10 mouse cellular contexts compared by ENCODE assay signal in genomic region chr10:87446829-87447753, GRCm38 (mm10). TPM values are rescaled to one million over a fixed set of nuclear protein-coding genes. Genes with fewer than 3 reads are reported as not detected.
DNase-seq lines count a peak whose midpoint lies in the region; ATAC-seq and TF ChIP-seq lines count a peak whose summit lies in the region.
"Had no signal": no experiment of that assay in that cellular context is flagged by ENCODE, and none has a peak within 500 bp of the region (broad histone marks: within the 10 kb centered on the region; RNA-seq: fewer than 3 reads in every experiment).

No protein-coding gene starts in this region.

- H3K27me3 ChIP-seq in cerebellum, adult 2 months (ENCODE audit: control insufficient read depth, insufficient read depth, low read length): no peaks in the 10 kb centered on the region; the same call in 1 of the 2 replicates
- no peaks in the 10 kb centered on the region for H3K27me3 ChIP-seq in lung, embryonic 16.5 days (ENCODE audit: control insufficient read depth, insufficient read depth, low read depth, low read length)
- no peaks in the 10 kb centered on the region for H3K27me3 ChIP-seq in hindbrain, postnatal 0 days (ENCODE audit: insufficient read depth, low read length)
- no peaks in the 10 kb centered on the region for H3K27me3 ChIP-seq in neural tube, embryonic 15.5 days (replicated peaks)
- H3K27me3 ChIP-seq: megakaryocyte, embryonic 14.5 days had no signal

- no peak for ATAC-seq in lung, embryonic 16.5 days (ENCODE audit: low read depth)
- peak; percentile 11; the same call in 1 of the 2 replicates for ATAC-seq in hindbrain, postnatal 0 days
- ATAC-seq in neural tube, embryonic 15.5 days (ENCODE audit: low FRiP score): peak; percentile 31; the same call in 1 of the 2 replicates
- ATAC-seq: activated CD4-positive, CD25-positive, alpha-beta regulatory T cell, adult 4 months had no signal

- 15% methylated on average over 13 of the region's 13 CpGs for WGBS in cerebellum, adult 2 months
- WGBS in lung, embryonic 16.5 days: 27% methylated on average over 13 of the region's 13 CpGs
- WGBS in hindbrain, postnatal 0 days: 14% methylated on average over 13 of the region's 13 CpGs
- WGBS in neural tube, embryonic 15.5 days: 7% methylated on average over 12 of the region's 13 CpGs

- H3K9ac ChIP-seq in lung, embryonic 16.5 days (ENCODE audit: low read length): no peak overlapping the region
- no peak overlapping the region for H3K9ac ChIP-seq in hindbrain, postnatal 0 days (replicated peaks; ENCODE audit: low read length)
- H3K9ac ChIP-seq in neural tube, embryonic 15.5 days (replicated peaks): no peak overlapping the region

- H3K4me1 ChIP-seq in cerebellum, adult 2 months (ENCODE audit: control insufficient read depth, insufficient read depth, low read length): no peaks in the 10 kb centered on the region
- H3K4me1 ChIP-seq in lung, embryonic 16.5 days (replicated peaks; ENCODE audit: control insufficient read depth, insufficient read depth, low read length): no peaks in the 10 kb centered on the region
- 0 out of 2 replicates have a peak, but pooled peaks cover 9% of the 10 kb centered on the region for H3K4me1 ChIP-seq in hindbrain, postnatal 0 days (ENCODE audit: insufficient read depth, low read length)
- H3K4me1 ChIP-seq in neural tube, embryonic 15.5 days: peaks cover 19% of the 10 kb centered on the region
- H3K4me1 ChIP-seq: megakaryocyte, embryonic 14.5 days had no signal

- peak; percentile 20 to 24 for DNase-seq in cerebellum, postnatal 10 days
- DNase-seq in cerebellum, adult 2 months: no peak
- no peak for DNase-seq in lung, postnatal 25 days (ENCODE audit: low spot score)
- DNase-seq in hindbrain, postnatal 0 days (ENCODE audit: low spot score): no peak
- no peak for DNase-seq in thymus, postnatal 4 days
- no peak for DNase-seq in ovary, postnatal 14 days (ENCODE audit: low spot score)

- no peak for TF ChIP-seq POLR2A in cerebellum, adult 2 months (IDR thresholded peaks at IDR 0.05; ENCODE audit: borderline replicate concordance, insufficient read depth, low read length)

- no peaks in the 10 kb centered on the region for H3K9me3 ChIP-seq in lung, embryonic 16.5 days (ENCODE audit: control insufficient read depth, low read length)
- H3K9me3 ChIP-seq in hindbrain, postnatal 0 days (ENCODE audit: low read length): no peaks in the 10 kb centered on the region
- H3K9me3 ChIP-seq in neural tube, embryonic 15.5 days (replicated peaks): no peaks in the 10 kb centered on the region

- no peak overlapping the region for H3K4me3 ChIP-seq in cerebellum, adult 2 months (replicated peaks; ENCODE audit: insufficient read depth, low read depth, low read length)
- H3K4me3 ChIP-seq in lung, embryonic 16.5 days (ENCODE audit: low read length): no peak overlapping the region
- no peak overlapping the region for H3K4me3 ChIP-seq in hindbrain, postnatal 0 days (ENCODE audit: low read length)
- H3K4me3 ChIP-seq in neural tube, embryonic 15.5 days (replicated peaks): no peak overlapping the region
- H3K4me3 ChIP-seq: megakaryocyte, embryonic 14.5 days had no signal

- H3K4me2 ChIP-seq in lung, embryonic 16.5 days (ENCODE audit: low read depth, low read length): peak overlapping the region; percentile 22
- peak overlapping the region; percentile 49 for H3K4me2 ChIP-seq in hindbrain, postnatal 0 days (ENCODE audit: low read depth, low read length)
- peak overlapping the region; percentile 38 for H3K4me2 ChIP-seq in neural tube, embryonic 15.5 days

- no peak for TF ChIP-seq CTCF in cerebellum, adult 2 months (IDR thresholded peaks at IDR 0.05; ENCODE audit: borderline replicate concordance, insufficient read depth, low read depth, low read length)
- no peak for TF ChIP-seq CTCF in hindbrain, postnatal 0 days (IDR thresholded peaks at IDR 0.05; ENCODE audit: low read depth)

- no peaks in the 10 kb centered on the region for H3K36me3 ChIP-seq in lung, embryonic 16.5 days (ENCODE audit: control insufficient read depth, insufficient read depth, low read length)
- H3K36me3 ChIP-seq in hindbrain, postnatal 0 days (ENCODE audit: insufficient read depth, low read length): no peaks in the 10 kb centered on the region
- H3K36me3 ChIP-seq in neural tube, embryonic 15.5 days: no peaks in the 10 kb centered on the region

- H3K27ac ChIP-seq in cerebellum, adult 2 months (ENCODE audit: insufficient read depth, low read length): no peak overlapping the region
- H3K27ac ChIP-seq in lung, embryonic 16.5 days (ENCODE audit: low read length): no peak overlapping the region
- no peak overlapping the region for H3K27ac ChIP-seq in hindbrain, postnatal 0 days
- peak overlapping the region; percentile 66 for H3K27ac ChIP-seq in neural tube, embryonic 15.5 days (replicated peaks)

RNA-seq across cellular contexts. Expression of gene Ascl1, which starts 46.4 kb away (rescaled TPM):
- 2.4 and 2.6 TPM in 2 replicates for polyA plus RNA-seq in cerebellum, adult 2 months (2012; rRNA removed)
- polyA plus RNA-seq in lung, embryonic 16.5 days (2015; fragmentation: Nextera tagmentation; extraction: Ambion mirVana): 0.75 and 0.99 TPM in 2 replicates
- total RNA-seq in hindbrain, postnatal 0 days (2014; rRNA removed): 19.4 and 23.9 TPM in 2 replicates
- 4.6 and 4.7 TPM in 2 replicates for polyA plus RNA-seq in hindbrain, postnatal 0 days (2015; fragmentation: Nextera tagmentation; extraction: Ambion mirVana)
- 5.2 and 7.4 TPM in 2 replicates for polyA plus RNA-seq in neural tube, embryonic 15.5 days (2015; fragmentation: Nextera tagmentation; extraction: Ambion mirVana)
- polyA plus RNA-seq: activated CD4-positive, CD25-positive, alpha-beta regulatory T cell, adult 4 months had no signal

Comparison
In these comparisons a context has a peak if more than half of its experiments do, and no peak if none do; other contexts are left out.
1. DNase-seq: peak in cerebellum, postnatal 10 days (2 of 2); none in cerebellum, adult 2 months (0 of 2), lung, postnatal 25 days (single experiment), hindbrain, postnatal 0 days (single experiment), thymus, postnatal 4 days (single experiment) and ovary, postnatal 14 days (single experiment).
2. Peak in every context shown above with its lines, with median percentiles within 50 percentile points of each other: H3K4me2 ChIP-seq.